Mouse (Mus musculus) telencephalon, adult 2 months (tissue): ENCODE measurements around the gene Frmpd2.

Experiments used
- DNase-seq: peaks from one replicate; pipeline ENCODE4 v3.0.0-alpha.2; 2011; ENCODE audit warnings: low read depth, low spot score

Gene Frmpd2

DNA sequence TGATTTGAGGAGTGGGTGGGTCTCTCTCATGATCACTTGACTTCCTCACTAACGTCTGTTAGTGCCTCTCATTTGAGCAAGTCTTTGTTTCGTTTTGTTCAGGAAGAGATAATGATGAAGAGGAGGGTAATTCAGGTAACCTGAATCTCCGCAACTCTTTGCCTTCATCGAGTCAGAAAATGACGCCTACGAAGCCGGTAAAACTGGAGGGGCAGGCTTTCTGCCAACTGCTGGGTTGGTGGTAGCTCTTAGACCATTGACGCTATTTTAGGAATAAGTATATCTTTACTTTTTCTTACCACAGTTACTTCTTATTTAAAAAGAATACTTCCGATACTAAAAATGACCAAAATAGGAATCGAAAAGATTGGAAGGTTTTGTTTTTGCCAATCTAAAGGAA is 135.9 kb downstream of the Frmpd2 start:
- peak; percentile 17 for DNase-seq
